Mouse (Mus musculus) heart, embryonic 16.5 days (tissue): Measurements from ENCODE around the gene Mtch1. TPM values are rescaled to one million over a fixed set of nuclear protein-coding genes. Genes with fewer than 3 reads are reported as not detected.
"Not testable (repeated sequence)": the region's sequence is repeated elsewhere in the genome, so short reads cannot be mapped to it uniquely, and the experiment has no call there.

Source experiments
- ATAC-seq: fragments of 200-750 bp; cut with Nextera tagmentation; replicated peaks from 2 replicates; pipeline ENCODE4 v1.8.0; 2017; ENCODE audit warnings: moderate number of reproducible peaks; ENCODE audit not compliant: insufficient read depth, low FRiP score; ENCODE audit errors: extremely low read depth
- H3K27ac ChIP-seq: fragments of 300-500 bp; sonication (generic); 2 replicates; pipeline ENCODE4 v1.5.1; 2014; ENCODE audit warnings: mild to moderate bottlenecking, low read length, control low read depth, moderate library complexity
- H3K27me3 ChIP-seq: fragments of 300-500 bp; sonication (generic); 2 replicates; pipeline ENCODE4 v1.6.1; 2014; ENCODE audit warnings: low read length, mixed read lengths; ENCODE audit not compliant: control insufficient read depth, insufficient read depth
- H3K36me3 ChIP-seq: fragments of 300-500 bp; sonication (generic); 2 replicates; pipeline ENCODE4 v1.6.1; 2014; ENCODE audit not compliant: control insufficient read depth, insufficient read depth
- H3K4me1 ChIP-seq: fragments of 300-500 bp; sonication (generic); 2 replicates; pipeline ENCODE4 v1.6.1; 2014; ENCODE audit warnings: low read length, mixed read lengths; ENCODE audit not compliant: control insufficient read depth, insufficient read depth
- H3K4me2 ChIP-seq: fragments of 300-500 bp; sonication (generic); 2 replicates; pipeline ENCODE4 v1.6.1; 2014; ENCODE audit warnings: low read depth, mild to moderate bottlenecking, control low read depth, low read length
- H3K4me3 ChIP-seq: fragments of 300-500 bp; sonication (generic); 2 replicates; pipeline ENCODE4 v1.5.1; 2014; ENCODE audit warnings: mild to moderate bottlenecking, control low read depth, low read length
- H3K9ac ChIP-seq: fragments of 300-500 bp; sonication (generic); 2 replicates; pipeline ENCODE4 v1.6.1; 2014; ENCODE audit warnings: low read length, control low read depth
- H3K9me3 ChIP-seq: fragments of 300-500 bp; sonication (generic); replicated peaks from 2 replicates; pipeline ENCODE4 v1.6.1; 2016; ENCODE audit warnings: low read length; ENCODE audit not compliant: control insufficient read depth
- WGBS: fragments of 180-500 bp; shearing (Covaris S2); extraction: QIAGEN DNeasy Blood & Tissue Kit; methylation state at CpG from one replicate; pipeline ENCODE4 v1.1.7; 2014; 5-methylcytosine and 5-hydroxymethylcytosine counted together
- polyA plus RNA-seq: library from polyadenylated mRNA; unstranded; fragments of >200 nt; fragmentation: Nextera tagmentation; extraction: Ambion mirVana; gene quantifications from 2 replicates; pipeline ENCODE4 v1.2.1, GENCODE M21; 2015

Gene Mtch1
- polyA plus RNA-seq, 1 experiment from 2014 or later, result 220 TPM

DNA sequence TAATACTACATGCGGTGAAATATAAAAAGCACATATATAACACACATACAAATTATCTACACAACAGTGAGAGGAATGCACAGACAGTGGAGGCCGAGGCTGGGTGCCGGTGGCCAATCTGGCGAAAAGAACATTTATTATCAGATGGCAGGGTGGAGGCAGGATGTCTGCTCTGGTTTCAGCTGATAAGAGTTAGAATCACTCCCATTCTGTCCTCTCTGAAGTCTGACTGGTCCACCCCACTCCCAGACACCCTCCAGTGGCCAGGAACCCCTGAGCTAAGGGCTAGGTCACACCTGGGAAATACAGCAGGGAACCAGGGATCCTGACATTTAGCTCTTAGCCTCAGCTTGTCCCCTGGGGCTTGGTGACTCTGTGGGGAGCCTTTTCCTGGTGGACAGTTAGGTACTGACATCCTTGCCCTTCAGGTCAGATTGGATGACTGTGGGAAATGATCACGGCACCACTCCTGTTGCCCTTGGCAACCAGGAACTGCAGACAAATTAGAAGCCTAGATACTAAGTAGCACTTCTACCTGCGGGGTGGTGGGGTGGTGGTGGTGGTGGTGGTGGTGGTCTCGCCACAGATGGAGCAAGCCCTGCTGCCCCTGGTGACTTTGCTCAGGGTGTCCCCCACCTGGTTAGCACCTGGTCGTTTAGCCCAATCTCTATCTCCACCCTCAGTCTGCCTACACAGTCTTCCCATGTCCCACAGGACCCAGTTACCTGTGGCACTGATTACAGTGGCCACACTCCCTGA lies 27.7 kb downstream of the Mtch1 start:
- Histone ChIP-seq H3K9ac (no peak overlapping the region), H3K9me3 (no peaks in the 10 kb centered on the region), H3K4me2 (no peak overlapping the region), H3K4me3 (no peak overlapping the region), H3K27ac (no peak overlapping the region), H3K36me3 (no peaks in the 10 kb centered on the region), H3K27me3 (peaks cover 26% of the 10 kb centered on the region), H3K4me1 (peaks cover 5% of the 10 kb centered on the region; the same call in 1 of the 2 replicates)
- WGBS, result 40% methylated on average over 8 of the region's 8 CpGs
- ATAC-seq, result no peak

DNA sequence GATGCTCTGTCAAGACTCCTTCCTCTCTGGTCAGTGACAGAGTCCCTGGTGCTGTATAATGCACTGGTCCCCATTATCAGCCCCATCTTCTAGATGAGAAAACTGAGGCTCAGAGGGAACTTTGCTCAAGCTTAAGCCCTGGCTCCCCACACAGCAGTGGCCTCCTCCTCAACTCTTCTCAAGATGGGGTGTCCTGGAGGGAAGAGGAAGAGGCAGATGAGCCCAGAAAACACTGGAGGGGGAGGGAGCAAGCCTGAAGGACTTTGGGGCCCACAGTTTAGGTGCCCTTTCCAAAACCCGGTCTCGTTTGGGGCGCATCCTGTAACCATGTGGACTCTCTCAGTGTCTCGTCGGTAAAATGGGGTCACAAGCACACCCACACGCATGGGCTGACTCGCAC lies 28.3 kb downstream of the Mtch1 start:
- no peaks in the 10 kb centered on the region for H3K9me3 ChIP-seq
- no peak overlapping the region for H3K9ac ChIP-seq
- no peak overlapping the region for H3K4me2 ChIP-seq
- 78% methylated on average over 7 of the region's 7 CpGs for WGBS
- H3K36me3 ChIP-seq, result no peaks in the 10 kb centered on the region
- peaks cover 5% of the 10 kb centered on the region; the same call in 1 of the 2 replicates for H3K4me1 ChIP-seq
- ATAC-seq, result no peak
- H3K27ac ChIP-seq, result no peak overlapping the region
- H3K27me3 ChIP-seq, result peaks cover 26% of the 10 kb centered on the region
- H3K4me3 ChIP-seq, result no peak overlapping the region

DNA sequence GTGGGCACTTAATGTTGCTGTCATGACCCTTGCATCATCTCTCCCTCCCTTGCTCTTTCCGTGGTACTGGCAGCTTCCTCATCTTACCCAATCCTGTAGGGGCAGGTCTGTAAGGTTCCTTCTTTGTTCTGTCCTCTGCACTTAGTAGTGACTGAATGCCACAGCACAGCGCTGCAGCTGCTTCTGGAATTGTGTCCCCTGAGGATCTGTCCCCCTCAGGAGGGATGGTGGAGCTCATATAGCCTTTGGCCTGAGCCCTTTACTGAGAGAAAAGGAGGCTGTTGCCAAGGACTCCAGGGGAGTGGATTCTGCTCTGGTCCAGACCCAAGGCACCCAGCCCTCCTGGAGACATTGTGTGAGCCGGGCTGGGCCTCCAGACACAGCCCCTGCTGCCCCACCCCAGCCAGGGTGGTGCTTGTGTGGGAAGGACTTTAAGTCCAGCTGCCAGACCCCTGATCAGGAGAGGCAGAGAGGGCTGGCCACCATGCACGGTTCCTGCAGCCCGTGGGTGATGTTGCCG lies 28.9 kb downstream of the Mtch1 start:
- no peak for ATAC-seq
- peaks cover 5% of the 10 kb centered on the region; the same call in 1 of the 2 replicates for H3K4me1 ChIP-seq
- 50% methylated on average over 6 of the region's 6 CpGs for whole genome bisulfite sequencing

DNA sequence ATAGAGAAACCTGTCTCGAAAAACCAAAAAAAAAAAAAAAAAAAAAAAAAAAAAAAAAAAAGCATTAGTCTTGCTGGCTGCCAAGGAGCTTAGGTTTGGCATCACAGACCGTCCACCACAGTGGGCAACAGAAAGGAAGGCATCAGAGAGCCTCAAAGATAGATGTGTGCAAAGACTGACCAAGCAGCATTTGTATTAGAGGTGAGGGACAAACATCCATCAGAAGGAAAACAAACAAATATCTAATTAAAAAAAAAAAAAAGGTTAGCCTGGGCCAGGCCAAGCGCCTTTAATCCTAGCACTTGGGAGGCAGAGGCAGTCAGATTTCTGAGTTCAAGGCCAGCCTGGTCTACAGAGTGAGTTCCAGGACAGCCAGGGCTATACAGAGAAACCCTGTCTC lies 30.4 kb downstream of the Mtch1 start, which contains the start of gene Pi16:
Pi16 (plus strand) TSS at position 301 of the 400 bp plus-strand sequence.
- 74% methylated on average over 3 of the region's 3 CpGs for WGBS
- not testable (repeated sequence) for H3K9ac ChIP-seq, ATAC-seq, H3K9me3 ChIP-seq, H3K36me3 ChIP-seq, H3K4me3 ChIP-seq, H3K4me1 ChIP-seq, H3K4me2 ChIP-seq
- Histone ChIP-seq H3K27ac (peak within 1 kb of the TSS; percentile 65), H3K27me3 (peaks cover 21% of the 10 kb centered on the region)

More for the DNA sequence above, 28.9 kb downstream of the Mtch1 start:
- Histone ChIP-seq H3K27ac (no peak overlapping the region), H3K9ac (peak overlapping the region; percentile 20; the same call in 1 of the 2 replicates), H3K4me3 (no peak overlapping the region), H3K27me3 (peaks cover 26% of the 10 kb centered on the region), H3K36me3 (no peaks in the 10 kb centered on the region), H3K9me3 (no peaks in the 10 kb centered on the region), H3K4me2 (no peak overlapping the region)

GRCm38 (mm10) chr17:29316891-29317290 lies 30.8 kb downstream of the Mtch1 start:
- Histone ChIP-seq H3K4me1 (0 out of 2 replicates have a peak, but pooled peaks cover 2% of the 10 kb centered on the region), H3K27me3 (peaks cover 16% of the 10 kb centered on the region), H3K36me3 (0 out of 2 replicates have a peak, but pooled peaks cover 3% of the 10 kb centered on the region), H3K4me3 (no peak overlapping the region), H3K27ac (peak overlapping the region; percentile 65), H3K9me3 (peaks cover 6% of the 10 kb centered on the region), H3K4me2 (no peak overlapping the region), H3K9ac (no peak overlapping the region)
- ATAC-seq, result no peak
- WGBS, result 46% methylated on average over 3 of the region's 3 CpGs

GRCm38 (mm10) chr17:29315672-29316465 lies 31.9 kb downstream of the Mtch1 start:
- peaks cover 10% of the 10 kb centered on the region for H3K27me3 ChIP-seq
- H3K9me3 ChIP-seq, result peaks cover 6% of the 10 kb centered on the region
- no peak overlapping the region for H3K4me2 ChIP-seq
- no peak overlapping the region for H3K4me3 ChIP-seq
- H3K36me3 ChIP-seq, result 0 out of 2 replicates have a peak, but pooled peaks cover 3% of the 10 kb centered on the region
- H3K9ac ChIP-seq, result no peak overlapping the region
- H3K4me1 ChIP-seq, result 0 out of 2 replicates have a peak, but pooled peaks cover 2% of the 10 kb centered on the region
- WGBS, result 54% methylated on average over 9 of the region's 9 CpGs
- ATAC-seq, result 0 out of 2 replicates have a peak, but pooled peaks have one; percentile 17
- H3K27ac ChIP-seq, result peak overlapping the region; percentile 65

- H3K9ac ChIP-seq, result no peak overlapping the region
- ATAC-seq, result no peak
- peaks cover 6% of the 10 kb centered on the region for H3K9me3 ChIP-seq
- H3K27me3 ChIP-seq, result no peaks in the 10 kb centered on the region
- H3K27ac ChIP-seq, result no peak overlapping the region
- no peak overlapping the region for H3K4me2 ChIP-seq
- 0 out of 2 replicates have a peak, but pooled peaks cover 3% of the 10 kb centered on the region for H3K36me3 ChIP-seq
- no peaks in the 10 kb centered on the region for H3K4me1 ChIP-seq
- H3K4me3 ChIP-seq, result no peak overlapping the region
Observed at GRCm38 (mm10) chr17:29313300-29313699, 34.4 kb downstream of the Mtch1 start.

DNA sequence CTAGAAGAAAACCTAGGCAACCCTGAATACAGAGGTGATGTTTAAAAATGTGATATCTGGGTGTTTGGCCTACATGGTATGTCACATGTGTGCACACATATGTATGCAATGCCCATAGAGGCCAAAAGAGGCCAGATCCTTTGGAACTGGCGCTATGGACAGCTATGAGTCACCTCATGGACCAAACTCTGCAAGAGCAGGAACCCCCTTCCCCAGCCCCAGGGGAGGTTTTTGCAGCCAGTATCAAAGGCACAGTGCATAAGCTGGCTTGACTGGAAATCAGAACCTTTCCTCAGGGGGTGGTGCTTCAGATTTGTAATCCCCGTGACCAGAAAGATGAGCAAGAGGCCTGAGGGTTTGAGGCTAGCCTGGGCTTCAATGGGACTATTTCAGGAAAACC lies 35.7 kb downstream of the Mtch1 start:
- 0 out of 2 replicates have a peak, but pooled peaks cover 3% of the 10 kb centered on the region for H3K36me3 ChIP-seq
- no peaks in the 10 kb centered on the region for H3K27me3 ChIP-seq
- H3K4me1 ChIP-seq, result no peaks in the 10 kb centered on the region
- no peak overlapping the region for H3K4me2 ChIP-seq
- ATAC-seq, result no peak
- 86% methylated on average over 2 of the region's 2 CpGs for WGBS
- no peak overlapping the region for H3K27ac ChIP-seq
- peaks cover 6% of the 10 kb centered on the region for H3K9me3 ChIP-seq
- H3K4me3 ChIP-seq, result no peak overlapping the region
- H3K9ac ChIP-seq, result no peak overlapping the region
